Mouse (Mus musculus): ENCODE measurements around the gene Cd1d1.
"Not testable (repeated sequence)": the region's sequence is repeated elsewhere in the genome, so short reads cannot be mapped to it uniquely, and the experiment has no call there.

The Cd1d1 gene

DNA sequence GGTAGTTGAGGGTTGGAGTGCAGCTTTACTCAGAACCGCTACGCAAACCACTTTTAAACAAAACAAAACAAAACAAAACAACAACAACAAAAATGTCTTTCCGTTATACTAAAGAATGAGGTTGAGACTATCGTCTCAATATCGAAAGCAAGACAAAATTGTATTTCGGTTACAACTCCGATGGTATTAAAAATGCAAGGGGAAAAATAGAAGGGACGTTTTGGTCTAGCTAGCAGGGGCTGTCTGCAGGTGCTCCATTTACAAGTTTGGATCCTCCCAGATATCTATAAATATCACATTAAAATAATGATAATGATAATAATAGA lies at the start of gene Cd1d1:
Gene Cd1d1 (minus strand): TSS at position 27 of the 326 bp plus-strand sequence.
- DNase-seq (ENCODE audit: extremely low spot score, low spot score), result no peak

GRCm38 (mm10) chr3:87047801-87048200 lies 48.6 kb upstream of the Cd1d1 start:
- DNase-seq (ENCODE audit: extremely low spot score, low spot score), result no peak

GRCm38 (mm10) chr3:87041733-87042132 lies 42.5 kb upstream of the Cd1d1 start:
- no peak for DNase-seq (ENCODE audit: extremely low spot score, low spot score)

- no peak for DNase-seq (ENCODE audit: extremely low spot score, low spot score)
Measured at GRCm38 (mm10) chr3:87038500-87038899, 39.3 kb upstream of the Cd1d1 start.

- DNase-seq (ENCODE audit: extremely low spot score, low spot score), result no peak
Measured at GRCm38 (mm10) chr3:87034061-87034460, 34.8 kb upstream of the Cd1d1 start.

DNA sequence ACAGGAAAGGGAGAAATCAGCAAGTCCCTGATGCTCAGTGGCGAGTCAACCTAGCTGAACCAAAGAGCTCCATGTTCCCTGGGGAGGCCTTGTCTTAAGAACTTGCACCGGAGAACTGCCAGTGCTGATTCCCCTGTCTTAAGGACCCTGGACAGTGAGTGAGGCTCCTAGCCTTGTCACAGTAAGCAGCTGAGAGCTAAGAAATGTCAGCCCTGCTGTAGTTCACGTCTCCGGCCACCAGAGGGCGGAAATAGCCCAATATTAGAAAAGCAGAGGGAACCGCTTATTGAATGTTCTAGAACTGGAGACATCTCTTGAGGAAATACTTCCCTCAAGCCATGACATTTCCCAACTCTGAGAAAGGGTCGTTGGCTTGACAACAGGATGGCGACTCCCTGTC lies 34.1 kb upstream of the Cd1d1 start:
- peak; percentile 77 for DNase-seq (ENCODE audit: extremely low spot score, low spot score)

GRCm38 (mm10) chr3:87030855-87031254 lies 31.6 kb upstream of the Cd1d1 start:
- DNase-seq (ENCODE audit: extremely low spot score, low spot score), result peak; percentile 70

GRCm38 (mm10) chr3:87017707-87018106 lies 18.5 kb upstream of the Cd1d1 start:
- DNase-seq (ENCODE audit: extremely low spot score, low spot score), result no peak

DNA sequence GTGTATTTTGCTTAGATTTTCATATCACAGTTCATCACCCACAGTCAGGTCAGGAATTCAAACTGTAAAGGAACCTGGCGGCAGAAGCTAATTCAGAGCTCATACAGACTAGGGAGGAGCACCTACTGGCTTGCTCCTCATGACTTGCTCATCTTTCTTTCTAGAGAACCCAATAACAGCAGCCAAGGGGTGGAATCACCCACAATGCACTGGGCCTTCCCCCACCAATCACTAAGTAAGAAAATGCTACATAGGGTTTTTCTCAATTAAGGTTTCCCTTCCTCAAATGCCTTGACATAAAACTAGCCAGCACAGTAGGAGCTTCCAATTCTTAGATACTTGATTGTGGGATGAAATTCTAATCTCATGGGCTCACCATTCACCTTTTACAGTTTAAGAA lies 17.8 kb upstream of the Cd1d1 start:
- no peak for DNase-seq (ENCODE audit: extremely low spot score, low spot score)

DNA sequence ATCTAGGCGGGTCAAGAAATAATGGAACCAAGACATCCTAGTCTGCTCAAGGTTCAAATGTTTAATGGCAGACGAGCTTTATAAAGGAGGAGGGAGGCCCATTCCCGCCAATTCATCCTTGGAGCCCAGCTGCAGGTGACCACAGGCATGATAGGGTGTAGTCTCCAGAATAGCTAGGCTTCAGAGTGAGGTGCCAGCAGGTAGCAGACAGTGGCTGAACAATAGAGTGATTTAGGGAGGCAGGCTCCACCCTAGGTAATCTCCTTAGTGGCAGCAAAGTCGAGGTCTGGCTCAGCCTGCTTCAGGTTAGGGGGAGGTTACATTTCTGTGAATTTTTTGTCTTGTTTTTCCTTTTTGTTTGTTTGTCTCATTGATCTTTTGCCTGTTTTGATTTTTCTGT lies 16.7 kb upstream of the Cd1d1 start:
- DNase-seq (ENCODE audit: extremely low spot score, low spot score), result no peak

GRCm38 (mm10) chr3:87012406-87012805 lies 13.2 kb upstream of the Cd1d1 start:
- not testable (repeated sequence) for DNase-seq (ENCODE audit: extremely low spot score, low spot score)

- DNase-seq (ENCODE audit: extremely low spot score, low spot score), result not testable (repeated sequence)
Measured at GRCm38 (mm10) chr3:87008281-87008680, 9.0 kb upstream of the Cd1d1 start.

DNA sequence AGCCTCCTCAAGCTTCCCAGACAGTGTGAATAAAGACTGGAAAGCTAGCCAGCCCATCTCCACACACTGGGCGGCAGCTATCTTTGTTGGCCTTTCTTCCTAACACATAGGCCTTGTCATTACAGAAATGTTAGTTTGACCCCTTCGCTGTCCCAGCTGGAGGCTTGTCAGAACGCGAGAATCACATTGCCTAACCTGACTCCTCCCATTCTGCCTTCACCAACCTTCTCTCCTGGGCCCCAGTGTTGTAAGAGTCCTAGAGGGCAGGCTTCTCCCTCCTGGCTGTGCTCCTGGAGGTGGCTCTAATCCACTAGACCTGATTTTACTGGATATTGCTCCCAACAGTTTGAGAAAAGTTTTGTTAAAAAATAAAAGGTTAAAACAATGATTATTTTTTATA lies 1.4 kb upstream of the Cd1d1 start:
- peak; percentile 16 for DNase-seq (ENCODE audit: extremely low spot score, low spot score)

DNA sequence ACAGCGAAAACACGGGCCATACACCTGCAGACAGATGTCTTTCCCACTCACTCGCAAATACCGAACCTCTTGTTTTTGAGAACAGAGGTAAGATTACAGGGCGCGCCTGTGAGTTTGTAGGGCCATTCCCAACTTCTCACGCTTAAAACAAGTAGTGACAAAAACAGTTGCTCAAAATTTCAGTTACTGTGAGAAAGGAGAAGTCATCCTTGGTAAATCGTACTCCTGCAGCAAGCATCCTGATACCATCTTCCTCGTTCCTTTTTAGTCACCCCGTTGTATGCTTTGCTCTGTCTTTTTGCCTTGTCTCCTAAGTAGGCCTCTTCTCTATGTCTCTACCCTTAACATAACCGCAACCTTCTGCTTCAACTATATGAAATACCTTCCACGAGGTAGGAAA lies 810 bp upstream of the Cd1d1 start:
- DNase-seq (ENCODE audit: extremely low spot score, low spot score), result no peak

DNA sequence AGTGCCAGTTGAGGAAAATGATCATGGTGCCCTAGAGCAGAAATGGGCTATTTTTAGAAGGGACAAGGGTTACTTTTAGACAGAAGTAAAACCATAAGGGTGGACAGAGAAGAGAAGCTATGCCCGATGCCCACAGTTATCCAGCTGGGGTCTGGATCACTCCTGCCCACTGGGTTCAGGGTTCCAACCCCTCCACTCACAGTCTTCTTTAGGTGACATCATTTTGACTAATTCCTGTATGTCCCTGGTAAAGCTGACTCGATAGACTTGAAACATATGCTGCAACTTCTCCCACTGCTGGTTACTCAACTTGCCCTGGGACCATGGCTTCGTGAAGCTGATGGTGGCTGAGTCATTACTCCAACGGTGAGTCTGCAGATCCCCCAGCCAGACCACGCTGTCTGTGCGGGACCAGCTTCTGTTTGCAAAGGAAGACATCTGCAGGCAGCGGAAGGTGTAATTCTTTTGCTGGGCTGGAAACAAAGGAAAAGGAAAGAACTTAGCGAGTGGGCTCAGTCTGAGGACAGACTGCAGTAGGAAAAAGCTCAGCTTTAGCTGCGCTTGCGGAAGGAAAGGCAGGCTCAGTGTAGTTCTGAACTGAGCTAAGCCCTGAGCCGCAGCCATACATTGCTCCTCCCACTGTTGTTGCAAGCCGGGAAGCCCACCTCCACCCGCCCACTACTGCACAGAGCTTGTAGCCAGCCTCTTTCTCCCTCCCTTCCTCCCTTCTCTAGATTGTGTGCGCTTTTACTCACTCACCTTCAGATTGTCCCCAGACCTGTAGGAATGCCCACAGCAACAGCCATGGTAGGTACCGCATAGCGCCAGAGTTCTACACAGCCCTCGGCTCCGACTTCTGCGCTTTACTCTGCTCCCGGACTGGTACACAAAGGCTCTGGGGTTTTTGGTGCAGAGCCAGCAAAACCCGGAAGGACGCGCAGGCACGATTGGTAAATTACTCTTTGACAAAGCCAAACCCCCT lies 517 bp downstream of the Cd1d1 start:
- peak; percentile 79 for DNase-seq (ENCODE audit: extremely low spot score, low spot score)

DNA sequence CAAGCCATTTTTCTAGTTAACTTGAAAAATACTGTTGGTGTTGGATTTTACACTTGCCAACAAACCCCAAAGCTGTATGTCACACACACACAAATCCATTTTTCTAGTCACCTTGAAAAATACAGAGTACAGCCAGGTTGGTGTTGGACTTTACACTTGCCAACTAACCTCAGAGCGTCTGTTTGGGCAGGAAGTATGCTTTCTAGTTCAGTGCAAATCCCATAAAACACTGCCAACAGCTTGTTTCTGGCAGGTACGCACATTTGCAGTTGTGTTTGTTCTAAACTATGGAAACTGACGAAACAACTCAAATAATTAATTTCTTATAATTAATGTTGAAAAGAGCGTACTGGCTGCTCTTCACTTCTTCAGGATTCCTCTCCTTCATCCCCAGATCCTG lies 3.1 kb downstream of the Cd1d1 start:
- no peak for DNase-seq (ENCODE audit: extremely low spot score, low spot score)

DNA sequence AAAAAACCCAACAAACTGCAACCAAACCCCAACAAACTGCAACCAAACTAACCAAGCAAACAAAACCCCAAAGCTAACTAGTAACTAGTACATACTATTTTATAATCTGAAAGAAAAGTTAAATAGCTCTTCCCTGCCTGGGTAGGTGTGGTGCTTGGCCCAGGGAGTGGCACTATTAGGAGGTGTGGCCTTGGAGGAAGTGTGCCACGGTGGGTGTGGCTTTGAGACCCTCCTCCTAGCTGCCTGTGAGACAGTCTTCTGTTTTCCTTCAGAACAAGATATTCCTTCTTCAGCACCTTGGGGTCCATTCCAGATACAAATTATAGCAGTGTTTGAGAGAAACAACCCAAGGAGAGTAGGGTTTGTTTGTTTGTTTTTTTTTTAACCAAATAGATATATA lies 3.9 kb downstream of the Cd1d1 start:
- DNase-seq (ENCODE audit: extremely low spot score, low spot score), result no peak

- DNase-seq (ENCODE audit: extremely low spot score, low spot score), result not testable (repeated sequence)
Measured at GRCm38 (mm10) chr3:86986969-86987368, 12.3 kb downstream of the Cd1d1 start.

DNA sequence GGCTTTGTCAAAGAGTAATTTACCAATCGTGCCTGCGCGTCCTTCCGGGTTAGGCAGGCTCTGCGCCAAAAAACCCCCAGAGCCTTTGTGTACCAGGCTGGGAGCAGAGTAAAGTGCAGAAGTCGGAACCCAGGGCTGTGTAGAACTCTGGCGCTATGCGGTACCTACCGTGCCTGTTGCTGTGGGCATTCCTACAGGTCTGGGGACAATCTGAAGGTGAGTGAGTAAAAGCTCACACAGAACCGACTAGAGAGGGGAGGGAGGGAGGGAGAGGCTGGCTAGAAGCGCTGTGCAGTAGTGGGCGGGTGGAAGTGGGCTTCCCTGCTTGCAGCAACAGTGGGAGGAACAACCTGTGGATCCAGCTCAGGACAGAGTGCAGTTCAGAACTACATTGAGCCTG lies 12.8 kb downstream of the Cd1d1 start:
- DNase-seq (ENCODE audit: extremely low spot score, low spot score), result peak; percentile 35

DNA sequence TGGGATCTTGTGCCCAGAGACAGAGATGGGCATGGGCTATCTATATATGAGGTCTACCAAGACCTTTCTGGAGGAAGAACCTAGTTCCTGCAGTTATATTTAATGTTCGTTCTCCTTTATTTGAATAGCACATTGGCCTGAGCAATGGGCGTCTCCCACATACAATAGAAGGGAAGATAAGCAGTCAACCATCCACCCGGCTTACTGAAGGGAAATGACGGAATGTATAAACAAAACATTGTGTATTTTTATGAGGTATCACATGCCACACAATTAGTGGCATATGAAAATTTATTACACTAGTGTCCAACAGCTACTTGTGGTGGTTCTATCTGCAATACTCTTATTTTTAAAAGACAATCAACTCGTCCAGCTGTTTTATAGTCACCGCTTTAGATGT lies 15.9 kb downstream of the Cd1d1 start:
- DNase-seq (ENCODE audit: extremely low spot score, low spot score), result no peak

DNA sequence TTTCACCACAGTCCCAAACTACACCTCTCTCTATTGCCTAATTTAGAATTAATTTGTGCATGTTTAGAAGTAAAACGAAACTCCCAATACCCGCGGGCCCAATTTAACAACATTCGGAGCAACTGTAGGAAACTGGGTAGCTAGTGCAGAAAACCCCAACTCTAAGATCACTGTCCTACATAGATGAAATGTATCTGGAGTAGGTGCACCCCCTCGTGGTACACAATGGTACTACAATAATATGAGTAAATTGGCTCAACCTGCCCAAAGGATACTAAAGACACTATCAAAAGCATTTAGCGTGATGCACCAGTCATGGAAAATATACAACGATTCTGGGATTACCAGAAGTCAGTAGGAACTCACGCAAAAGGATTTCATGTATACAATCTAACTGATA lies 22.7 kb downstream of the Cd1d1 start:
- peak; percentile 53 for DNase-seq (ENCODE audit: extremely low spot score, low spot score)

DNA sequence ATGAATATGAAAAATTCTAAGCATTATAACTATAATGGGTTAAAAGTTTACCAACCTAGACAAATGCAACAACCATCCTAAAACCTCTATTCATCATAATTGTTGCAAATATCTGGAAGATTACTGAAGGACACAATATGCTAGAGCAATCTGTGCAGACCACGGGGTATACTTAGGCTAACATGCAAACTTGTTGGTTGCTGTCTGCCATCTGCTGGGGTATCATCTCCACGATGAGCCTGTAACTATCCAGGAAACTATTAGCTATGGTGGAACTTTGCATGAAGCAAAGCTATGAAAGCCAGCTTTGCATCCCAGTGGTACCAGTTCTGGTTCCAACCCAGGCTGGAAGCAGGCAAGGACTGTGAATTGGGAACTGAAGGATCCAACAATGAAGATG lies 24.1 kb downstream of the Cd1d1 start:
- DNase-seq (ENCODE audit: extremely low spot score, low spot score), result no peak
